Mouse (Mus musculus) left cerebral cortex, adult 18-20 months (tissue): ENCODE measurements around the gene Add3. TPM values are rescaled to one million over a fixed set of nuclear protein-coding genes. Genes with fewer than 3 reads are reported as not detected.

Experiments used
- total RNA-seq, 2 experiments: library from RNA; stranded (reverse); gene quantifications; 2 replicates each; pipeline ENCODE4 v1.2.3; 2021

Add3 gene
- total RNA-seq, 2 experiments from 2014 or later: 82.9 to 85.7 TPM

Other genes starting within 250 kb of the Add3 start
- 10 to 100 TPM; 60.4 to 65.1 TPM for gene Xpnpep1, start 100.2 kb upstream of the Add3 start, total RNA-seq
- 10 to 100 TPM; 76.1 to 89.7 TPM for gene Mxi1, start 170.1 kb downstream of the Add3 start, total RNA-seq
- gene Gm10197, start 231.3 kb downstream of the Add3 start, total RNA-seq: not detected